Mouse (Mus musculus): ENCODE measurements around the gene Car3. TPM values are rescaled to one million over a fixed set of nuclear protein-coding genes. Genes with fewer than 3 reads are reported as not detected.

Gene Car3
- total and polyA plus RNA-seq, 3 experiments = 1.7 to 4.9 TPM; not detected in 1

DNA sequence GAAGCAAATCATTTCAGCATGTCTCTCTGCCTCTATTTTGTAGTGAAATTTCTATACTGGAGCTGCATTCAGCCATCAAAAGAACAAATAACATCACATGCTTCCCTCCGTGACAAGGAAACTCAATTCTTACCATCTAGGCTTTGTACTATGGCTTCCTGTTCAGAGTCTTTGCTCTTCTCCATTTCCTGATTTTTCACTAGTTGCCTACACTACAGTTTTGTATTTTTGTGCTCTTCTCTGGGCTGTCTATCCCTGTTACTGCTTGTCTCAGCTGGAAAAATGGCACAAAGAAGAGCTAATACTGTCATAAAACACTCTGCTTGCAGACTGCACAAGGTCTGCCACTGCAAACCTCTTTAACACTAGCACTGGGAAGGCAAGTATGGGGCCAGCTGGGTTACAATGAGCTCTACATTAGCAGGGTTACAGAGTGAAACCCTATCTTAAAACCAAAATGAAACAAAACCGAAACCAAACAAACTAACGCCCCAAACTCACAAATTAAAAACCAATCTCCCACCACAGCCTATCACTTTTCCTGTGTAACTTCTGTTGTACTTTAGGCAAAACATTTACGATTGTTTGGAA lies 48.8 kb downstream of the Car3 start:
- DNase-seq (ENCODE audit: low read depth, low spot score) = no peak
- Histone ChIP-seq H3K79me2 (ENCODE audit: control insufficient read depth, insufficient read depth, low read length, poor library complexity) (no peaks in the 10 kb centered on the region), H3K9ac (ENCODE audit: control insufficient read depth, low read depth, low read length, poor library complexity, severe bottlenecking) (no peak overlapping the region), H3K36me3 (ENCODE audit: control insufficient read depth in 1 of 2, insufficient read depth in 2 of 2, low read length in 2 of 2) (peaks cover 0 to 9% of the 10 kb centered on the region in 2 experiments; a peak in 2 of 4 replicates), H3K27ac (ENCODE audit: control insufficient read depth, low read depth, low read length) (no peak overlapping the region), H3K9me3 (replicated peaks; ENCODE audit: insufficient read depth, low read length) (no peaks in the 10 kb centered on the region), H3K27me3 (ENCODE audit: control insufficient read depth in 1 of 2, insufficient read depth in 2 of 2, low read length in 2 of 2) (no peaks in the 10 kb centered on the region), H3K4me1 (ENCODE audit: control insufficient read depth in 1 of 2, insufficient read depth in 2 of 2, low read length in 2 of 2) (peaks cover 5 to 7% of the 10 kb centered on the region in 2 experiments), H3K4me3 (ENCODE audit: control insufficient read depth in 1 of 2, insufficient read depth in 1 of 2, low read depth in 2 of 2, low read length in 2 of 2) (no peak overlapping the region)
- TF ChIP-seq TBP (IDR thresholded peaks at IDR 0.05; ENCODE audit: low read depth, low read length) (no peak), TCF12 (IDR thresholded peaks at IDR 0.05; ENCODE audit: low read depth, low read length) (no peak), ZMIZ1 (IDR thresholded peaks at IDR 0.05; ENCODE audit: low read depth, low read length) (no peak), NELFE (IDR thresholded peaks at IDR 0.05; ENCODE audit: low read depth, low read length) (no peak), USF2 (IDR thresholded peaks at IDR 0.05; ENCODE audit: borderline replicate concordance in 1 of 2, insufficient read depth in 1 of 2, low read depth in 1 of 2, low read length in 2 of 2) (no peak)

DNA sequence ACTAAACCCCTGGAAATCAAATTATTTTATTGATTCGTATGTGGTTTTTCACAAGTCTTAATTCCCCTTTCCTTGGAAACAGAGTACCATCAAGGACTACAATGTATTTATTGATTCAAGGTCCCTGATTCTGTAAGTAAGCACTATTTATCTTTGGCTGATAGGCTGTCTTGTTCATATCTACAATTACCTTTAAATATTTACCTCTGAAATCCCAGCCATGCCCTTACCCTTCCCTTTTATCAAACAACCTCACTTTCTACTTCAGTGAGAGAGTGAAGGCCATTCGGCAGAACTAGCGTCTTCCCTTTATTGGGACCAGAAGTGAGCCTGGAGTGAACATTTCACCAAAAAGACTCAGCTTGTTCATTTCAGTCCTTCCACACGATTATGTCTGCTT lies 50.5 kb downstream of the Car3 start:
- H3K36me3 ChIP-seq (ENCODE audit: control insufficient read depth in 1 of 2, insufficient read depth in 2 of 2, low read length in 2 of 2) = peaks cover 0 to 9% of the 10 kb centered on the region in 2 experiments; a peak in 2 of 4 replicates
- H3K4me3 ChIP-seq (ENCODE audit: control insufficient read depth in 1 of 2, insufficient read depth in 1 of 2, low read depth in 2 of 2, low read length in 2 of 2) = no peak overlapping the region
- no peak overlapping the region for H3K27ac ChIP-seq (ENCODE audit: control insufficient read depth, low read depth, low read length)
- no peak overlapping the region for H3K9ac ChIP-seq (ENCODE audit: control insufficient read depth, low read depth, low read length, poor library complexity, severe bottlenecking)
- peaks cover 5 to 7% of the 10 kb centered on the region in 2 experiments for H3K4me1 ChIP-seq (ENCODE audit: control insufficient read depth in 1 of 2, insufficient read depth in 2 of 2, low read length in 2 of 2)
- H3K79me2 ChIP-seq (ENCODE audit: control insufficient read depth, insufficient read depth, low read length, poor library complexity) = no peaks in the 10 kb centered on the region
- no peaks in the 10 kb centered on the region for H3K27me3 ChIP-seq (ENCODE audit: control insufficient read depth in 1 of 2, insufficient read depth in 2 of 2, low read length in 2 of 2)
- no peak for DNase-seq (ENCODE audit: low read depth, low spot score)
- TF ChIP-seq SIN3A (IDR thresholded peaks at IDR 0.05; ENCODE audit: low read length) = no peak
- TF ChIP-seq MEF2A (IDR thresholded peaks at IDR 0.05; ENCODE audit: extremely low read depth, insufficient replicate concordance, low read depth, low read length, poor library complexity, severe bottlenecking) = no peak
- TF ChIP-seq POLR2AphosphoS2 (IDR thresholded peaks at IDR 0.05; ENCODE audit: low read length) = no peak
- TF ChIP-seq USF1 (IDR thresholded peaks at IDR 0.05; ENCODE audit: low read depth, low read length) = no peak
- no peak for TF ChIP-seq HCFC1 (IDR thresholded peaks at IDR 0.05; ENCODE audit: low read depth, low read length)
- no peak for TF ChIP-seq UBTF (IDR thresholded peaks at IDR 0.05; ENCODE audit: borderline replicate concordance, insufficient read depth, low read depth, low read length)
- TF ChIP-seq TBP (IDR thresholded peaks at IDR 0.05; ENCODE audit: low read depth, low read length) = no peak
- no peak for TF ChIP-seq BHLHE40 (IDR thresholded peaks at IDR 0.05; ENCODE audit: borderline replicate concordance, low read depth, low read length)
- TF ChIP-seq MXI1 (IDR thresholded peaks at IDR 0.05; ENCODE audit: low read depth, low read length) = no peak
- no peak for TF ChIP-seq CHD2 (IDR thresholded peaks at IDR 0.05; ENCODE audit: low read length)
- TF ChIP-seq ZMIZ1 (IDR thresholded peaks at IDR 0.05; ENCODE audit: low read depth, low read length) = no peak
- no peak for TF ChIP-seq ZC3H11A (IDR thresholded peaks at IDR 0.05; ENCODE audit: low read depth, low read length)
- no peak for TF ChIP-seq ZKSCAN1 (IDR thresholded peaks at IDR 0.05; ENCODE audit: low read depth, low read length)
- no peak for TF ChIP-seq TCF12 (IDR thresholded peaks at IDR 0.05; ENCODE audit: low read depth, low read length)
- TF ChIP-seq MYC (IDR thresholded peaks at IDR 0.05; ENCODE audit: low read depth, low read length) = no peak
- TF ChIP-seq POLR2AphosphoS5 (IDR thresholded peaks at IDR 0.05; ENCODE audit: borderline replicate concordance, low read depth, low read length) = no peak
- no peak for TF ChIP-seq CHD1 (IDR thresholded peaks at IDR 0.05; ENCODE audit: low read depth, low read length)
- TF ChIP-seq E2F4 (IDR thresholded peaks at IDR 0.05; ENCODE audit: borderline replicate concordance, low read depth, low read length) = no peak
- no peak for TF ChIP-seq JUND (IDR thresholded peaks at IDR 0.05; ENCODE audit: low read depth, low read length)
- H3K9me3 ChIP-seq (replicated peaks; ENCODE audit: insufficient read depth, low read length) = no peaks in the 10 kb centered on the region

Measured in MEL (cell line).